Mouse (Mus musculus) retina, postnatal 1 day (tissue): ENCODE measurements at regions not wholly inside any gene's neighbourhood (a gene's known extent, or its start where the extent isn't known, plus 50 kb on each side); places are given as distances from the start of the nearest gene placed in this dataset.

Experiments
- DNase-seq: peaks from one replicate; pipeline ENCODE4 v3.0.0-alpha.2; 2012

DNA sequence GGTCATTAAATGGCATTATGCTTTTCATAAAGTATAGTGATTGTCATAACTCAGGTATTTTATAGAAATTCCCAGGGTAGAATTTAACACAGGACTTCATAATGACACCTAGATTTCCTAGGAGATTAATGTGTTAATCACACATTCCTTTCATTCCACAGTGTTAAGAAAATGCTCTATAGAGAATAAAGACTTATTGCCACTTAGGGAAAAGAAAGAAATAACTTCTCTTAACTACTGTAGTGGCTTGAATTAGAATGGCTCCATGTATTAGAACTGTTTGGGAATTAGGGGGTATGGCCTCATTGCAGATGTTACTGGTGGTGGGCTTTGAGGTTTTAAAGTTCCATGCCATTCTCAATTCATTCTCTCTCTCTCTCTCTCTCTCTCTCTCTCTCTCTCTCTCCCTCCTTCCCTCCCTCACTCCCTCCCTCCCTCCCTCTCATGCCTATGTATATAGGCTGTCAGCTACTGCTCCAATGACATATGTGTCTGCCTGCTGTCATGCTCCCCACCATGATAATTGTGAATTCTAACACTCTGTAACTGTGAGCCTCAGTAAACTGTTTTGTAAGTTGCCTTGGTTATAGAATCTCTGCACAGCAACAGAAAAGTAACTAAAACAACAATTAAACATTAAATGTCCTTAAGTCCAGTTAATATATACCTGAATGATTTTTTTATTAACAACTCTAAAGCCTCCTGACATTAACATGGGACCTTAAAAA is 425.1 kb upstream of the Depdc1a start:
- no peak for DNase-seq

GRCm38 (mm10) chr3:159056960-159057525 is 438.2 kb upstream of the Depdc1a start:
- DNase-seq = no peak

DNA sequence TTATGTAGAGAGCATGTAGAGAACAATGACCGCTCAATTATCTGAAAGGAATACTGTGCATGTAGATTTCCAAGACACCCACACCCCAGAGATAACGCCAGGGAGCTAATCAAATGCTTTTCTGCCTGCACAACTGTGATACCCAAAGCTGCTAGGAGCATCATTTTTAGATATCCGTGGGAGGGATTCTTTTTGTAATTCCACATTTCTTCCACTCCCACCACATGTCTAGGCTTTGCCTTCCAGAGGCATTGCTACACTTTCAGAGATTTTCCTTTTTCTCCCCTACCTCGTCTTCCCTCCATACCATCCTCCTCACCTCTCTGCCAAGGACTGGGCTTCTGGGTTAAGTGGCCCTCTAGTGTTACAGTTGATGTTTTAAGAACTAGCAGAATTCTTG is 460.4 kb upstream of the Depdc1a start:
- no peak for DNase-seq

DNA sequence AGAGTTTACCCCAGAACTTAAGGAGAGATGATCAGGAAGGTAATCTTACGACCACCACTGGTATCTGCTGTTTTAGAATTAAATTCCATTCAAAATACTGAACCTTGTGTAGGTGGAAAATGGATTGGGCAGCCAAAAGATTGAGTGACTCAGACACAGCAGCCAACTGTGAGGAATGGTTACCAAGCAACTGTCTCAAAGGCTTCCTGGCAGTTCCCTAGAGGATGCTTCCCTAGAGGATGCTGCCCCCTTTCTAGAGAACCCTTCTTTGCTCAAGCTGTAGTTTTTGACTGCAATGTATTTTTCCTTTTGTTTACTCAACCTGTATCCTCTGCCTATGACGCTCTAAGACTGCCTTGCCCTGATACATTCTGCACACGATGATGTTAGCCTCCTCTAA is 463.7 kb upstream of the Depdc1a start:
- DNase-seq = no peak

- no peak for DNase-seq
These were observed 464.6 kb upstream of the Depdc1a start for GRCm38 (mm10) chr3:159030675-159031074.

- no peak for DNase-seq
These were observed 465.3 kb upstream of the Depdc1a start for GRCm38 (mm10) chr3:159029951-159030350.

DNA sequence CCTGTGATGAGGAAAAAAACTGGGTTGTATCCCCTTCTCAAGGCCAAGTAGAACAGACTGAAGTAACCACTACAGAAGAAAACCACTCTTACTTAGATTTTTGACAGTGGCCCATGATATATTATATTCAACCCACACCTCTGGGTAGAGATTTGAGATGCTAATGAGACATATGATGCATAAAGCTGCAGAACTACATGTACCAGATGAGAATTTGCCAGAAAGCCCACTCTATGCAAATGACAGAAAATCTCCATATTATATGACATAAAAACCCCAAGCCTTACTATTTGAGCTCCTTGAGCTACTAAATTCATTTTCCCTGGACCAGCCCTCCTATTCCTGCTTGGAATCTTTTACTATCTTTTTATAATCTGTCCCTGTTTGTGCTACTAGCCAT is 458.4 kb upstream of the Lrrc7 start:
- DNase-seq = no peak

DNA sequence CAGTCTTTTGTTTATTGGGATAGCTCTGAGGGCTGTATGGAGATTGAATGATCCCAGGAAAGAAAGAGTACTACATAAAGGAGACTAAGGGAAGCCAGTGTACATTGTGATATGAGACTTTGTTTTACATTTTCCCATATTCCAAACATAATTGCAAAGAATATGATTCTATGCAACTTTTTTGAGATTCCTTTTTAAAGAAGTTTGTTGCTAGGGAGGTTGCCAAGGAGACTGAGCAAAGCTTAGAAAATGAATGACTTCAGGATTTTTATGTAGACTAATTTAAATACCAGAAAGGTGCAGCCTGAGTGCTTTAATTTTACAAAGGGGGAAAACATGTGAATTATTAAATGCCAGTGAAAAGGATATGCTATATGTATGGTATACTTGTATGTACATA is 455.2 kb upstream of the Lrrc7 start:
- no peak for DNase-seq

- DNase-seq = peak; percentile 1
These were observed 454.4 kb upstream of the Lrrc7 start for GRCm38 (mm10) chr3:159016426-159016825.

DNA sequence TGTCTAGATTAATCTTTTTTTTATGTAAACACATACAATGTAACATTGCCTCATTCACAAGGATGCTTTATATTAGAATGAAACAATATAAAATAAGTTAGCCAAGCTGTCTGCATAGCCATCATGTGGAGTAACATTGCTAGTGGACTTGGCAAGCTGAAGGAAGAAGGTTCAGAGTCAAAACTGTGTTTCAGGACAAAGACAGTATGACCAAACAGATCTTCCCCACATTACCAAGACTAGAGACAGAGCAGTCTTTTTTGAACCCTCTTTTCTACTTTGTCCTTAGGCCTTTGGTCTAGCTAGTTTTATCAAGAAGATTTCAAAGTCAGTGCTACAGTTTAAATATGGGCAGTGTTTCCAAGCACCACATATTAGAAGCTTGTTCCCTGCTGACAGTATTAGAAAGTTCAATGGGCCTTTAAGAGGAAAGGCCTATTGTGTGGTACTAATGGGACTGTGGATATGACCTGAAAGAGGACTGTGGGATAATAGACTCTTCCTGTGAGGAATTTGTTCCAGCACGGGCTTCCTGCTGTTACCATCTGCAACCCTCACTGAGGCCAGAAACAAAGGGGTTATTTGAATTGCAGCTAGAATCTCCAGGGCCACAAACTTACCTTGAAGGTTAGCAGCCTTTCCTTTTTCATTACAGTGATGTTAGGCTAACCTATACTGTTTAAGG is 449.1 kb upstream of the Lrrc7 start:
- peak; percentile 64 for DNase-seq

DNA sequence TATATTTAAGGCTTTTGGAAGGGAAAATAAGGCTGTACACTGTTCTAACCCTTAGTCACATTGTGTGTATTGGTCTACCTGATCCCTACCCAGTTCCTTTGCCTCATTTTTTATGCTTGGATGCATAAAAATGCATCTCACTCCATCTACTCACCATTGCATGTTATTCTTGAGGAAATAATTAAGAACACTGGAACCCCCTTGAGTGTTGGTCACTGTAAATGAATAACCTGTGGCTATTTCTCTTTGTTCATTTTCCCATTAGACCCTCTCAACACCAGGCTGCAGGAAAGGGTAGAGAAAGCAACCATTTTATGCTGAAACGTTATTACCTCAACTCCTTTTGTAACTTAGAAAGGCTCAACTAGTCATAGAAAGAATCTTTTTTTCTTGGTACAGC is 442.0 kb upstream of the Lrrc7 start:
- no peak for DNase-seq

DNA sequence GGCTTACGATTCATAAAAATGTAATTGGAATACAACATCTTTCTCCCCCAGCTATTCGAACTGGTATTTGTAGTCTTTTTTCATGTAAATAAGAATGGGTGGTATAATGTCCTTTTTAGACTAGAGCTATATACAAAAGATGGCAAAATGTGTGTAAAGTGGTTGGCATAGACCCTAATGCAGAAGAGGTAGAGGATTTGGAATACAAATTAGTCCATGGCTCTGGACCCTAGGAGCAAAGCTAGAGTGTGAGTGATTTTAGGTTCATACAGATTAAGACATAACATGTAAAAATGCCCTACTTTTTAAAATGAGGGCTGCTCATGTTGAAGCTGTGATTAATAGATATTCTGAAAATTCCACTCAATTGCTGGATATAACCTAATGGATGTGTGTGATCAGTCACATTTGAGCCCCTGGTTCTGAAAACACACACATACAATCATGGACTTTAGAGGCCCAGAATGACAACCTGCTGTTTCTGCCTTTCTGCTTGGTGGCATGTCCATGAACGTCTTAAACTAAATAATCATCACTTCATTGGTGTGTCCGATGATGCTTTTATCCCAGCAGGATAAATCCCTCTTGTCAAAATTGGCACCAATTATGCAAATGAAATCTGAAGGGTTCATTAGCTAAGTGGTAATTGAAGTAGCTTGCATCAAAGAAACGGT is 423.6 kb upstream of the Lrrc7 start:
- DNase-seq = peak; percentile 46

- no peak for DNase-seq
These were observed 385.0 kb upstream of the Lrrc7 start for GRCm38 (mm10) chr3:158947063-158947462.

DNA sequence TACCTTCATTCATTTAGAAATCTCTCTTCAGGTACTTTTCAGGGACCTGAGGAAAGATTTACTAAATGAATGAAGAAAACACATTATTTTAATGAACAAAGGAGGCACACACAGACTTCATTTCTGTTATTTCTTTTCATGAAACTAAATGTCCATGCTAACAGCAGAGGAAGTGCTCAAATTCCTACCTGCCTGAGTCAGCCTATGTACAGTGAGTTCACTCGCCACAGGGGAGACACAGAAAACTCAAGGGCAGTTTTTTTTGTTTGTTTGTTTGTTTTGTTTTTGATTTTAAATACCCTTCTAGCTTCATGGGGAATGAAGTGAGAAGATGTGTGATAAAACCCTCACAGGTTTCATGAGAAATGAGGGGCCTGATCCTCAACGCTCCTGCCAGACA is 343.1 kb upstream of the Lrrc7 start:
- DNase-seq = no peak

GRCm38 (mm10) chr3:158899458-158899857 is 337.4 kb upstream of the Lrrc7 start:
- no peak for DNase-seq

GRCm38 (mm10) chr3:158886732-158887386 is 324.8 kb upstream of the Lrrc7 start:
- DNase-seq = no peak

DNA sequence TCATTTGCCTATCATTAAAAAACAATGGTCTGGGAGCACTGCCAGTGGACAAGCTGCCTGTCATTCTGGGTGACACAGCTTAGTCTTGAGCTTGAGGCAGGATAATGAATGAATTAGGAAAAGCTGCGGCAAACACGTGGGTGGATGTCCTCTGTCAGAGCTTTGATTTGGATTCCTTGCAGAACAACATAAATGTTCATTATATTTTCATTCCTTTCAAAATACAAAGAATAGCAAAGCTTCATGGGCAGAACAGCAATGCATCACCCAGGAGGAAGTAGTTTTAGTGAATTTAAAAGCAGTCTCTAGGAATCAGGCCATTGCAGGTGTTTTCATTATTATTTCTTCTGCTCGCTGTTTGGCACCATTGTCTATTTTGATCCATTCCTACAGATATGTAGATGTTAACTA is 324.3 kb upstream of the Lrrc7 start:
- peak; percentile 5 for DNase-seq
